Mouse (Mus musculus) urinary bladder, postnatal 36 days (tissue): ENCODE results near the gene Klhl42.

Experiments used
- DNase-seq, 2 experiments: peaks; one replicate each; pipeline ENCODE4 v3.0.0; 2022; ENCODE audit warnings: low spot score in 2 of 2, mixed read lengths in 1 of 2

The Klhl42 gene

GRCm38 (mm10) chr6:147091136-147092120 is at the start of gene Klhl42:
Gene Klhl42 (plus strand): TSS chr6:147091379.
- peak; percentile 70 to 77 for DNase-seq

GRCm38 (mm10) chr6:147042291-147043290 is 48.6 kb upstream of the Klhl42 start, which contains the start of gene Mrps35:
Gene Mrps35 (plus strand): TSS chr6:147042764.
- peak; percentile 80 to 89 for DNase-seq

GRCm38 (mm10) chr6:147043633-147044032 is 47.5 kb upstream of the Klhl42 start:
- no peak for DNase-seq

GRCm38 (mm10) chr6:147049239-147049805 is 41.9 kb upstream of the Klhl42 start:
- no peak for DNase-seq

GRCm38 (mm10) chr6:147051666-147052065 is 39.5 kb upstream of the Klhl42 start:
- DNase-seq: no peak

GRCm38 (mm10) chr6:147052440-147052839 is 38.7 kb upstream of the Klhl42 start:
- DNase-seq: no peak

GRCm38 (mm10) chr6:147053785-147054646 is 37.2 kb upstream of the Klhl42 start:
- no peak for DNase-seq

- no peak for DNase-seq
Observed at GRCm38 (mm10) chr6:147055374-147055977, 35.7 kb upstream of the Klhl42 start.

- no peak for DNase-seq
Observed at GRCm38 (mm10) chr6:147059326-147059725, 31.9 kb upstream of the Klhl42 start.

- no peak for DNase-seq
Observed at GRCm38 (mm10) chr6:147061630-147062029, 29.5 kb upstream of the Klhl42 start.

- DNase-seq: no peak
Observed at GRCm38 (mm10) chr6:147062034-147062433, 29.1 kb upstream of the Klhl42 start.

GRCm38 (mm10) chr6:147062694-147063093 is 28.5 kb upstream of the Klhl42 start:
- no peak for DNase-seq

GRCm38 (mm10) chr6:147064226-147064943 is 26.8 kb upstream of the Klhl42 start:
- DNase-seq: no peak

- peak in 1 of 2 experiments; percentile 42 for DNase-seq
Observed at GRCm38 (mm10) chr6:147064944-147065261, 26.3 kb upstream of the Klhl42 start.

GRCm38 (mm10) chr6:147075808-147076387 is 15.3 kb upstream of the Klhl42 start:
- DNase-seq: peak in 1 of 2 experiments; percentile 2

GRCm38 (mm10) chr6:147076878-147077277 is 14.3 kb upstream of the Klhl42 start:
- DNase-seq: no peak

GRCm38 (mm10) chr6:147079919-147080318 is 11.3 kb upstream of the Klhl42 start:
- no peak for DNase-seq

- DNase-seq: no peak
Observed at GRCm38 (mm10) chr6:147085398-147086040, 5.7 kb upstream of the Klhl42 start.
